Mouse (Mus musculus) myocyte (in vitro differentiated cells): ENCODE data around the gene Dnmbp.

Source experiments
- CEBPB ChIP-seq: IDR thresholded peaks from 2 replicates; pipeline ENCODE4 v1.6.1; 2011; ENCODE audit warnings: mild to moderate bottlenecking, moderate library complexity; ENCODE audit not compliant: poor library complexity, insufficient read depth, severe bottlenecking
- E2F4 ChIP-seq: IDR thresholded peaks from one replicate; pipeline ENCODE4 v1.6.1; 2011; ENCODE audit warnings: mild to moderate bottlenecking, control low read depth, moderate library complexity; ENCODE audit not compliant: insufficient read depth
- MAX ChIP-seq: IDR thresholded peaks from one replicate; pipeline ENCODE4 v1.6.1; 2011; ENCODE audit warnings: low read depth, mild to moderate bottlenecking, control low read depth
- MYOG ChIP-seq, 3 experiments: IDR thresholded peaks; one replicate each; pipeline ENCODE4 v1.6.1; 2011; ENCODE audit warnings: control low read depth in 2 of 3, low read depth in 2 of 3, mild to moderate bottlenecking in 2 of 3; ENCODE audit not compliant: insufficient read length in 2 of 3, control insufficient read depth in 1 of 3, insufficient read depth in 1 of 3
- POLR2A ChIP-seq: IDR thresholded peaks from one replicate; pipeline ENCODE4 v1.6.1; 2011; ENCODE audit warnings: low read depth, mild to moderate bottlenecking, control low read depth, moderate library complexity; ENCODE audit not compliant: insufficient read length
- REST ChIP-seq: IDR thresholded peaks from one replicate; pipeline ENCODE4 v1.6.1; 2011; ENCODE audit warnings: mild to moderate bottlenecking, control low read depth, moderate library complexity; ENCODE audit not compliant: insufficient read depth, insufficient read length
- TCF12 ChIP-seq: IDR thresholded peaks from one replicate; pipeline ENCODE4 v1.6.1; 2011; ENCODE audit warnings: mild to moderate bottlenecking, control low read depth; ENCODE audit not compliant: poor library complexity, insufficient read depth, severe bottlenecking

DNA sequence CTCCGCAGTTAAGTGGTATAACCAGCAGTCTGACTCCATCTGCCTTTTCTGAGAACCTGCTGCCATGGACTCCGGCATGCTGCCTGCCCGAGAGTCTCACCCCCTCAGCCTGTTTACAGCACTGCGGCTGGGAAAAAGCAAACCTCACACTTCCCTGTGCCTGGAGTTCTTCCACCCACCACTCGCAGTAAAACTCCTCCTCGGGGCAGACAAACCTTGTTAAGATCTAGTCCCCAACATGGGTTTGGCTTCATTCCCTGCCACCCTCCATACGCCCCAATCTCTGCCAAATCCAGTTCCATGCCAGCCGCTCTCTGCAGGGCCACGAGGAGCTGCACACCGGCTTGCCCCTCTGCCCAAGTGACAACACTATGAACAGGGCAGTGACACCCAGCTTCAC, 12.9 kb downstream of the Dnmbp start:
- no peak for TF ChIP-seq MAX
- no peak for TF ChIP-seq POLR2A
- no peak for TF ChIP-seq REST
- TF ChIP-seq CEBPB, result no peak
- no peak for TF ChIP-seq E2F4
- TF ChIP-seq TCF12, result no peak
- TF ChIP-seq MYOG (IDR thresholded peaks at IDR 0.05; ENCODE audit: control insufficient read depth in 1 of 3, insufficient read depth in 1 of 3, insufficient read length in 2 of 3, low read depth in 2 of 3), result no peak
